Mouse (Mus musculus): ENCODE results near the gene Pdgfra.

DNA sequence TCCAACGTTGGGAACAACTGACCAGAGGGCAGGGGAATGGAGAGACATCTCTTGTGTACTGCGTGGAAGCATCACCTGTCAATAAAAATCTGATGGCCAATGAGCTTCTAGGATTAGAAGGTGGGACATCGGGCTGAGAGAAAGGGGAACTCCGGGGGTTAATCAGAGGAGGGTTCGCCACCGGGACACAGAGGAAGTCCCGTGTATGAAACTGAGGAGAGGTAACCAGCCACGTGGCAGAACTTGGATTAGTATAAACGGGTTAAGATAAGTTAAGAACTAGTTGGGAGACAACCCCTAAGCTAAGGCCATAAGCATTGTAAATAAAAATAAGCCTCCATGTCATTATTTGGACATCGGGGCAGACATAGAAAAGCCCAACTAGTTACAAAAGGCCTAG lies 69.5 kb downstream of the Pdgfra start:
- TF ChIP-seq CTCF (IDR thresholded peaks at IDR 0.05; ENCODE audit: low read depth, low read length) (no peak), TAL1 (conservative IDR thresholded peaks at IDR 0.05; ENCODE audit: low read depth, low read length) (no peak)

Data from G1E (cell line).